Mouse (Mus musculus): ENCODE measurements around the gene Adm. TPM values are rescaled to one million over a fixed set of nuclear protein-coding genes. Genes with fewer than 3 reads are reported as not detected.

Adm gene
- 2.9 and 4.6 TPM in 2 replicates for polyA plus RNA-seq (2012; rRNA removed)

GRCm38 (mm10) chr7:110627486-110628272 lies at the start of gene Adm:
Gene Adm (plus strand): TSS chr7:110627661.

DNA sequence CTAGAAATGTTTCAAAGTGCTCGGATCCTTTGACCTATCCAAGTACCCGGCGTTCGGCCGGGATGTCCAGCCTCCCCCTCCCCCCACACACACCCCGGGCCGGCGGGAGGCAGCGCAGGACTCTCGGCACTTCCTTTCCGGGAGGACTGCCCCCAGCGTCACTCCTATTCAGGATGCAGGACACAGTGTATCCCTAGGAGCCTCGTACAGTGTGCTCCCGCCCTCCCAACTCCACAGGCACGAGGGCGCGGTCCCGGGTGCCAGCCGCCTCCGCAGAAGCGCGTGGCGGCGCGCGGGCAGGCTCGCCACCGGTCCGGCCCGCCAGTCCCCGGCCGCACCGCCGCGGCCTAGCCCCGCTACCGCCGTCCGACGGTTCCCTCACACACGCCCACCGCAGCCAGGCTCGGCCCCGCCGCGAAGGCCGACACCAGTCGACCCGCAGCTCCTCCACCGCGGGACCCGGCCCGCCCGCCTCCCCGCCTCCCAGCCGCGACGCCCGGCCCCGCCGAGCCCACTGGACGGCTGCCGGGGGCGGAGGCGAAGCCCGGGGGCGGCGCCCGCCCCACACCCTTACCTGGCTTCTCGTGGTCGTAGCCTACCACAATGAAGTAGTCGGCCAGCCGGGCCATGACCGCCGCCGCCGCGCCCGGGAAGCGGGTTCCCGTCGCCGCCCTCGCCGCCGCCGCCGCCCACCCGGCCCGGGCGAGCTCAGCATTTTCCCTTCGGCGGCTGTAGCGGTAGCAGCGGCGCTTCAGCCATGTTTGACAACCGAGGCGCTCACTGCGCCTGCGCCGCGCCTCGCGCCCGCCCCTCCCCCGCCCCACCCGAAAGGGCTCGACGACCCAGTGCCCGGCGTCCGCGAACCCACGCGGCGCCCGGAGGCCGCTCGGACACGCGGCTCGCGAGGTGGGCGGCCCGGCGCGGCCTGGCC lies 13.1 kb upstream of the Adm start, which contains the start of gene Sbf2:
Sbf2 (minus strand) TSS at position 790 of the 931 bp plus-strand sequence.

Other genes starting within 250 kb of the Adm start
- 6.0 and 6.5 TPM in 2 replicates for gene Sbf2, start 12.7 kb upstream of the Adm start, polyA plus RNA-seq (2012; rRNA removed)
- 11.9 and 16.0 TPM in 2 replicates for gene Ampd3, start 140.5 kb downstream of the Adm start, polyA plus RNA-seq (2012; rRNA removed)
- gene Rnf141, start 216.8 kb downstream of the Adm start, polyA plus RNA-seq (2012; rRNA removed), result 20.0 and 21.4 TPM in 2 replicates
- gene Lyve1, start 235.6 kb downstream of the Adm start, polyA plus RNA-seq (2012; rRNA removed), result 32.5 and 35.9 TPM in 2 replicates